Mouse (Mus musculus) G1E (cell line): Measurements from ENCODE around the gene Spock1.

Experiments
- CTCF ChIP-seq: IDR thresholded peaks from 2 replicates; pipeline ENCODE4 v1.5.1; 2012; ENCODE audit warnings: low read depth, low read length, inconsistent platforms, mixed read lengths
- GATA1 ChIP-seq: IDR thresholded peaks from 2 replicates; pipeline ENCODE4 v1.6.1; 2012; ENCODE audit warnings: borderline replicate concordance, low read length, inconsistent platforms, mixed read lengths

DNA sequence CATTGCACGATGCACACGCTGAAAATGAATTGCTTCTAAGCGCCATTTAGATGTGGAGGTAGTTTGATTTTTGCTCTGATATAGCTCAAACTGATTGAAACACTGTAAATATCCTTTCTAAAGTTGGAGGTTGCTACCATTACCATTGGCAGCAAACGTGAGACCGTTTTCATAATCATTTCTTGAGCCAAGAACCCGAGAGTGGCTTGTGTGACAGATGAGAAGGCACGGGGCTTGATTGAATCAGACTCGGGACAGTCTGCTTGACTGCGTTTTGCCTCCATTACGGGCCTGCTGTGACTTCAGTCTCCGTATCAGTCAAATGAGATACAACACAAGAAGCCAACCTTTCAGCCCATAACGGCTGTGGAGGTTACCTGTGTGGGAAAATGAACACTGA is 265.1 kb downstream of the Spock1 start:
- TF ChIP-seq CTCF (no peak), GATA1 (no peak)
